Mouse (Mus musculus) spleen, adult 2 months (tissue): Measurements from ENCODE around the gene Cdkl4. TPM values are rescaled to one million over a fixed set of nuclear protein-coding genes. Genes with fewer than 3 reads are reported as not detected.

ENCODE experiments used
- DNase-seq, 2 experiments: peaks; one replicate each; pipeline versions ENCODE4 v3.0.0 to v3.0.0-alpha.2; 2012 to 2021; ENCODE audit warnings: low spot score in 2 of 2, low read depth in 1 of 2
- H3K27ac ChIP-seq: fragments of 200-500 bp; 2 replicates; pipeline ENCODE4 v1.5.1; 2012; ENCODE audit warnings: low read length, inconsistent platforms; ENCODE audit not compliant: insufficient read depth
- H3K27me3 ChIP-seq: fragments of 200-500 bp; 2 replicates; pipeline ENCODE4 v1.6.1; 2012; ENCODE audit warnings: mild to moderate bottlenecking, moderate library complexity, low read length, inconsistent platforms; ENCODE audit not compliant: control insufficient read depth, insufficient read depth
- H3K36me3 ChIP-seq: fragments of 200-500 bp; 2 replicates; pipeline ENCODE4 v1.6.1; 2012; ENCODE audit warnings: mild to moderate bottlenecking, low read length, inconsistent platforms; ENCODE audit not compliant: control insufficient read depth, insufficient read depth
- H3K4me1 ChIP-seq: fragments of 200-500 bp; 2 replicates; pipeline ENCODE4 v1.6.1; 2011; ENCODE audit warnings: inconsistent platforms; ENCODE audit not compliant: control insufficient read depth, insufficient read depth, insufficient read length
- H3K4me3 ChIP-seq: fragments of 200-500 bp; 2 replicates; pipeline ENCODE4 v1.5.1; 2011; ENCODE audit warnings: mild to moderate bottlenecking, inconsistent platforms; ENCODE audit not compliant: insufficient read depth, insufficient read length; ENCODE audit errors: extremely low read depth
- CTCF ChIP-seq: fragments of 200-500 bp; IDR thresholded peaks from 2 replicates; pipeline ENCODE4 v1.5.1; 2011; ENCODE audit warnings: mild to moderate bottlenecking, inconsistent platforms; ENCODE audit not compliant: insufficient read depth, insufficient read length, insufficient replicate concordance; ENCODE audit errors: extremely low read depth
- POLR2A ChIP-seq: fragments of 200-500 bp; IDR thresholded peaks from 2 replicates; pipeline ENCODE4 v1.6.1; 2011; ENCODE audit warnings: low read depth, low read length, inconsistent platforms
- WGBS: fragments of 180-500 bp; shearing (Covaris S2); methylation state at CpG from one replicate; pipeline ENCODE4 v1.1.7; 2018; 5-methylcytosine and 5-hydroxymethylcytosine counted together
- polyA plus RNA-seq: library from polyadenylated mRNA; depleted of rRNA; stranded (reverse); fragments of >200 nt; gene quantifications from 2 replicates; pipeline ENCODE4 v1.2.3, GENCODE M21; 2012; rRNA removed

Gene Cdkl4
- polyA plus RNA-seq, 1 experiment: 0.11 TPM

- 56% methylated on average over 2 of the region's 2 CpGs for WGBS
- no peak overlapping the region for H3K27ac ChIP-seq
- no peaks in the 10 kb centered on the region for H3K27me3 ChIP-seq
- DNase-seq: no peak
- TF ChIP-seq POLR2A (no peak), CTCF (no peak)
- peaks cover 1% of the 10 kb centered on the region; the same call in 1 of the 2 replicates for H3K36me3 ChIP-seq
- peaks cover 7% of the 10 kb centered on the region for H3K4me1 ChIP-seq
- H3K4me3 ChIP-seq: no peak overlapping the region
Measured at GRCm38 (mm10) chr17:80477679-80478078, 99.9 kb downstream of the Cdkl4 start.

GRCm38 (mm10) chr17:80476496-80476895 is 101.1 kb downstream of the Cdkl4 start:
- Histone ChIP-seq H3K36me3 (peaks cover 1% of the 10 kb centered on the region; the same call in 1 of the 2 replicates), H3K4me3 (no peak overlapping the region), H3K27me3 (no peaks in the 10 kb centered on the region), H3K27ac (no peak overlapping the region), H3K4me1 (peaks cover 7% of the 10 kb centered on the region)
- DNase-seq: no peak
- no peak for TF ChIP-seq CTCF
- WGBS: 73% methylated on average over 4 of the region's 4 CpGs

Other genes with a start within 250 kb of the Cdkl4 start
- gene Gm10190, start 204.3 kb downstream of the Cdkl4 start, polyA plus RNA-seq: not detected in 2 replicates
- 2.5 and 2.7 TPM in 2 replicates for gene Sos1, start 97.4 kb downstream of the Cdkl4 start, polyA plus RNA-seq
- 4.3 and 5.4 TPM in 2 replicates for gene Map4k3, start 150.7 kb upstream of the Cdkl4 start, polyA plus RNA-seq